In the genomic region with DNA sequence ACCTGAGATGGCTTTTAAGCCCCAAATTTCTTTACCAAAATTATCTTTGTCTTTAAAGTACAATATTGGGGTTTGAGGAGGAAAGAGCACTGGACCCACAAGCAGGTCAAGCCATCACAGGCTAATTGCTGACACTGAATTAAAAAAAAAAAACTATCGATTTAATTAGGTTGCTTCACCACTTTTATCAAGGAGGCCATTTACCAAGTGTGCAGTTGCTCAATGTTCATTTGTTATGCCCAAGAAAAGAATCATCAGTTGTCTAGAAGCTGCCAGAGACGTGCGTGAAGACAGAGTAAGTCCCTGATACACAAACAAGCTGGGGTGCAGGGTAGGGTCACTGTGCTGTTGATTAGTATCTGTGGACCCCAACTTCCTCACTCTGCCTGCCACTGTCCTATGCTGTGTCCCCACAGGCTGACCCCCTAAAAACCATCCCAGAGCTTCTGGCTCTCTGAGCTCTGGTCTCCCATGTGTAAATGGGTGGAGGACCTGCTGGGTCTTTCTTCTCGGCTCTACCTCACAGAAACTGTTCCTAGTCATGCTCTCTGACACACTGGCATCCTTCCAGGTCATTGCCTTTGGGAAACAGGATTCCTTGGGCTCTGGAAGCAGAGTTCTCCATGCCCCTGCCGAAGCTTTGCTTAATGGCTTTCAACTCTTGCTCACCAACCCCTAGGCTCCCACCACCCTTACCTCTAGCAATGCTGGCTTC, we compare ENCODE assay signal across 19 mouse cellular contexts.
DNase-seq lines count a peak whose midpoint lies in the region; ATAC-seq lines count a peak whose summit lies in the region.
"Had no signal": no experiment of that assay in that cellular context is flagged by ENCODE, and none has a peak within 500 bp of the region (broad histone marks: within the 10 kb centered on the region; RNA-seq: fewer than 3 reads in every experiment).

No protein-coding gene starts in this region.

- H3K9me3 ChIP-seq in kidney, embryonic 14.5 days (ENCODE audit: control insufficient read depth, low read length): no peaks in the 10 kb centered on the region
- no peaks in the 10 kb centered on the region for H3K9me3 ChIP-seq in midbrain, embryonic 11.5 days (ENCODE audit: control insufficient read depth, low read length)
- no peaks in the 10 kb centered on the region for H3K9me3 ChIP-seq in midbrain, embryonic 15.5 days
- H3K9me3 ChIP-seq: embryonic facial prominence, embryonic 13.5 days; forebrain, embryonic 12.5 days; hindbrain, embryonic 13.5 days had no signal

- H3K9ac ChIP-seq in kidney, embryonic 14.5 days (ENCODE audit: low read depth, low read length): no peak overlapping the region
- H3K9ac ChIP-seq in midbrain, embryonic 11.5 days (ENCODE audit: low read length): no peak overlapping the region
- no peak overlapping the region for H3K9ac ChIP-seq in midbrain, embryonic 15.5 days
- H3K9ac ChIP-seq: embryonic facial prominence, embryonic 13.5 days; forebrain, embryonic 12.5 days; hindbrain, embryonic 13.5 days had no signal

- WGBS in kidney, embryonic 14.5 days: 82% methylated on average over 5 of the region's 5 CpGs
- 87% methylated on average over 5 of the region's 5 CpGs for WGBS in midbrain, embryonic 11.5 days
- 84% methylated on average over 5 of the region's 5 CpGs for WGBS in midbrain, embryonic 15.5 days

- no peak overlapping the region for H3K4me2 ChIP-seq in kidney, embryonic 14.5 days (replicated peaks; ENCODE audit: low read depth, low read length)
- H3K4me2 ChIP-seq in midbrain, embryonic 11.5 days: no peak overlapping the region
- no peak overlapping the region for H3K4me2 ChIP-seq in midbrain, embryonic 15.5 days
- H3K4me2 ChIP-seq: embryonic facial prominence, embryonic 13.5 days; forebrain, embryonic 12.5 days; hindbrain, embryonic 13.5 days had no signal

- peak; percentile 54 for DNase-seq in adrenal gland, postnatal 10 days
- DNase-seq in adrenal gland, adult 18-20 months (ENCODE audit: low spot score in 2 of 2): no peak
- DNase-seq in kidney, postnatal 25 days: peak; percentile 12 to 34
- DNase-seq in midbrain, embryonic 11.5 days (ENCODE audit: low spot score, missing footprints): peak; percentile 70
- DNase-seq in thymus, postnatal 14 days: no peak
- DNase-seq: adrenal gland, postnatal 14 days; cerebellum, adult 18-20 months; cerebellum, adult 9-11 months; cerebellum, postnatal 36 days; gastrocnemius, postnatal 10 days; heart, adult 2 months; heart, postnatal 10 days; heart, postnatal 4 days had no signal

- no peak for ATAC-seq in kidney, embryonic 14.5 days (ENCODE audit: low FRiP score, low TSS enrichment)
- ATAC-seq in midbrain, embryonic 11.5 days (ENCODE audit: low FRiP score): no peak
- ATAC-seq in midbrain, embryonic 15.5 days (replicated peaks): no peak
- ATAC-seq: forebrain, embryonic 16.5 days had no signal

- H3K27me3 ChIP-seq in kidney, embryonic 14.5 days (ENCODE audit: control insufficient read depth, insufficient read depth, low read length): no peaks in the 10 kb centered on the region
- H3K27me3 ChIP-seq in midbrain, embryonic 11.5 days (ENCODE audit: control insufficient read depth, insufficient read depth, low read length): no peaks in the 10 kb centered on the region
- H3K27me3 ChIP-seq in midbrain, embryonic 15.5 days (replicated peaks): no peaks in the 10 kb centered on the region
- H3K27me3 ChIP-seq: embryonic facial prominence, embryonic 13.5 days; forebrain, embryonic 12.5 days; hindbrain, embryonic 13.5 days had no signal

- H3K4me1 ChIP-seq in kidney, embryonic 14.5 days (ENCODE audit: control insufficient read depth, insufficient read depth, low read length): no peaks in the 10 kb centered on the region
- no peaks in the 10 kb centered on the region for H3K4me1 ChIP-seq in midbrain, embryonic 11.5 days (ENCODE audit: control insufficient read depth, insufficient read depth, low read length)
- H3K4me1 ChIP-seq in midbrain, embryonic 15.5 days: no peaks in the 10 kb centered on the region
- H3K4me1 ChIP-seq: embryonic facial prominence, embryonic 13.5 days; forebrain, embryonic 12.5 days; hindbrain, embryonic 13.5 days had no signal

- no peak overlapping the region for H3K4me3 ChIP-seq in kidney, embryonic 14.5 days (ENCODE audit: low read length)
- H3K4me3 ChIP-seq in midbrain, embryonic 11.5 days (ENCODE audit: low read depth, low read length): no peak overlapping the region
- H3K4me3 ChIP-seq in midbrain, embryonic 15.5 days: no peak overlapping the region
- H3K4me3 ChIP-seq: embryonic facial prominence, embryonic 13.5 days; forebrain, embryonic 12.5 days; heart, adult 2 months; hindbrain, embryonic 13.5 days had no signal

- no peak overlapping the region for H3K27ac ChIP-seq in kidney, embryonic 14.5 days (ENCODE audit: low read depth, low read length)
- no peak overlapping the region for H3K27ac ChIP-seq in midbrain, embryonic 11.5 days (ENCODE audit: low read depth, low read length)
- H3K27ac ChIP-seq in midbrain, embryonic 15.5 days: no peak overlapping the region
- H3K27ac ChIP-seq: embryonic facial prominence, embryonic 13.5 days; forebrain, embryonic 12.5 days; heart, adult 2 months; hindbrain, embryonic 13.5 days had no signal

- no peaks in the 10 kb centered on the region for H3K36me3 ChIP-seq in kidney, embryonic 14.5 days (ENCODE audit: control insufficient read depth, insufficient read depth, low read length)
- no peaks in the 10 kb centered on the region for H3K36me3 ChIP-seq in midbrain, embryonic 11.5 days (ENCODE audit: control insufficient read depth, insufficient read depth, low read length)
- H3K36me3 ChIP-seq in midbrain, embryonic 15.5 days (replicated peaks): no peaks in the 10 kb centered on the region
- H3K36me3 ChIP-seq: embryonic facial prominence, embryonic 13.5 days; forebrain, embryonic 12.5 days; hindbrain, embryonic 13.5 days had no signal

Comparison
In these comparisons a context has a peak if more than half of its experiments do, and no peak if none do; other contexts are left out.
1. DNase-seq: peak in adrenal gland, postnatal 10 days (single experiment), kidney, postnatal 25 days (2 of 2) and midbrain, embryonic 11.5 days (single experiment); none in adrenal gland, adult 18-20 months (0 of 2) and thymus, postnatal 14 days (single experiment).